Mouse (Mus musculus) intestine, embryonic 16.5 days (tissue): ENCODE data around the gene Dand5. TPM values are rescaled to one million over a fixed set of nuclear protein-coding genes. Genes with fewer than 3 reads are reported as not detected.

ENCODE experiments used
- ATAC-seq: fragments of 200-750 bp; cut with Nextera tagmentation; 2 replicates; pipeline ENCODE4 v1.8.0; 2017; ENCODE audit warnings: moderate TSS enrichment, moderate library complexity
- H3K27ac ChIP-seq: fragments of 300-500 bp; sonication (generic); 2 replicates; pipeline ENCODE4 v1.5.1; 2014; ENCODE audit warnings: mild to moderate bottlenecking, low read length
- H3K27me3 ChIP-seq: fragments of 300-500 bp; sonication (generic); replicated peaks from 2 replicates; pipeline ENCODE4 v1.6.1; 2014; ENCODE audit warnings: low read length, control low read depth, mixed read lengths; ENCODE audit not compliant: control insufficient read depth, insufficient read depth
- H3K36me3 ChIP-seq: fragments of 300-500 bp; sonication (generic); 2 replicates; pipeline ENCODE4 v1.6.1; 2014; ENCODE audit warnings: low read length, control low read depth; ENCODE audit not compliant: control insufficient read depth, insufficient read depth
- H3K4me1 ChIP-seq: fragments of 300-500 bp; sonication (generic); 2 replicates; pipeline ENCODE4 v1.6.1; 2014; ENCODE audit warnings: low read length, control low read depth, mixed read lengths; ENCODE audit not compliant: control insufficient read depth, insufficient read depth
- H3K4me2 ChIP-seq: fragments of 300-500 bp; sonication (generic); 2 replicates; pipeline ENCODE4 v1.6.1; 2014; ENCODE audit warnings: low read depth, low read length, control low read depth
- H3K4me3 ChIP-seq: fragments of 300-500 bp; sonication (generic); 2 replicates; pipeline ENCODE4 v1.5.1; 2014; ENCODE audit warnings: mild to moderate bottlenecking, low read length
- H3K9ac ChIP-seq: fragments of 300-500 bp; sonication (generic); 2 replicates; pipeline ENCODE4 v1.6.1; 2014; ENCODE audit warnings: low read depth, low read length
- H3K9me3 ChIP-seq: fragments of 300-500 bp; sonication (generic); 2 replicates; pipeline ENCODE4 v1.6.1; 2016; ENCODE audit warnings: low read length, control low read depth; ENCODE audit not compliant: control insufficient read depth
- WGBS: fragments of 180-500 bp; shearing (Covaris S2); extraction: QIAGEN DNeasy Blood & Tissue Kit; methylation state at CpG from one replicate; pipeline ENCODE4 v1.1.7; 2014; 5-methylcytosine and 5-hydroxymethylcytosine counted together
- polyA plus RNA-seq: library from polyadenylated mRNA; unstranded; fragments of >200 nt; fragmentation: Nextera tagmentation; extraction: Ambion mirVana; gene quantifications from 2 replicates; pipeline ENCODE4 v1.2.1, GENCODE M21; 2015

The Dand5 gene
- polyA plus RNA-seq, 1 experiment from 2014 or later: 4.4 TPM

DNA sequence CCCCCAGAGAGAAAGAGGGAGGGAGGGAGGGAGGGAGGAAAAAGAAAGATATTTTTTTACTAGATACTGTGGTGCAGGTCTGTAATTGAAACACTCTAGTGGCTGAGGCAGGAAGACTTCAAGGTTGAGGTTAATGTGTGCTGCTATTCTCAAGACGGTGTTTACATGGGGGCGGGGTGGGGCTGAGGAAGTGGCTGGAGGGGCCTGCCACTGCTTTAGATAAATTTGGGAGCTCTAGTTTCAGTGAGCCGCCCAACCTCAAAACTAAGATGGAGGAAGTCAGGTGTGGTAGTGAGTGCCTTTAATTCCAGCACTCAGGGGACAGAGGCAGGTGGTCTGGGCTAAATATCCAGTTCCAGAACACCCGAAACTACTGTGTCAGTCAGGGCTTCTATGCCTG, 3.0 kb upstream of the Dand5 start:
- H3K4me3 ChIP-seq: no peak overlapping the region
- no peaks in the 10 kb centered on the region for H3K27me3 ChIP-seq
- H3K4me1 ChIP-seq: peaks cover 10% of the 10 kb centered on the region
- no peak for ATAC-seq
- no peaks in the 10 kb centered on the region for H3K9me3 ChIP-seq
- WGBS: 56% methylated on average over 4 of the region's 4 CpGs
- no peak overlapping the region for H3K4me2 ChIP-seq
- H3K9ac ChIP-seq: no peak overlapping the region
- no peak overlapping the region for H3K27ac ChIP-seq
- no peaks in the 10 kb centered on the region for H3K36me3 ChIP-seq

DNA sequence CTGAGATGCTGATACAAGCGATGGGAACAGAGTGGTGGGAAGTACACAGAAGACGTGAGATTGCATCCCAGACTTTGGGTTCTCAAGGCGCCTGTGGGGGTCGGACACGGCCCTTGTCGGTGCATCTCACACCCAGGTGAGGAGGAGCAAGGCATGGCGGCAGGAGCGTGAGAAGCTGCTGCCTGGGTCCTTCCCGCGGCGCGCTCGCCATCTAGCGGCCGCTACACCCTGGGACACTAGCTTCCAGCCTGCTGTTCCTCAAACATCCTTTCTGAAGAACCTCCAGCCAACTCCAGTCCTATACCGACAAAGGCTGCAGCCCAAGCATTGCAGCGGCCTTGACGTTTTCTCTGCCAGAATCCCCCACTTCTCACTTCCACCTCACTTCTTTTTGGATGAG, 1.0 kb upstream of the Dand5 start:
- no peak overlapping the region for H3K9ac ChIP-seq
- WGBS: 2% methylated on average over 18 of the region's 18 CpGs
- H3K27ac ChIP-seq: no peak overlapping the region

DNA sequence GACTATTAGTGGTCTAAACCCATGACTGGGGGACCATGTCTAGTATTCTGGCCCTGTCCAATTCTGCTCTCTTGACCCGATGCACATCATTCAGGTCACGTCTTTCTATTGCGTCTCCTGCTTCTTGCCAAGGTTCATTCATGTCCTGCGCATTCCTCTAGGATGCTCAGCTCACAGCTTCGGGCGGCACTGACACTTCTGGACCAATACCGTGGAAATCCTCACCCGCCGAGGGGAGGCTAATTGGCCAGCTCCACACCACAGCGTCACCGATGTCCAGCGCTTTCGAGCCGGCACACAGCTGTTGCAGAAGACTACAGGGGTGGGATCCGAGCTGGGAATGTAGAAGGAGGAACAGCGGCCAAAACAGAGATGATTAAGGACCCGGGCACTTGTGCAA, 6.5 kb downstream of the Dand5 start:
- Histone ChIP-seq H3K4me1 (peaks cover 4% of the 10 kb centered on the region; the same call in 1 of the 2 replicates), H3K4me2 (no peak overlapping the region), H3K4me3 (no peak overlapping the region), H3K9ac (no peak overlapping the region), H3K9me3 (no peaks in the 10 kb centered on the region), H3K36me3 (no peaks in the 10 kb centered on the region), H3K27ac (no peak overlapping the region), H3K27me3 (peaks cover 12% of the 10 kb centered on the region)
- 78% methylated on average over 17 of the region's 17 CpGs for WGBS
- no peak for ATAC-seq

More for the DNA sequence above, 1.0 kb upstream of the Dand5 start:
- ATAC-seq: peak; percentile 77
- H3K4me1 ChIP-seq: peaks cover 10% of the 10 kb centered on the region
- H3K9me3 ChIP-seq: no peaks in the 10 kb centered on the region
- peak overlapping the region; percentile 42 for H3K4me2 ChIP-seq
- no peak overlapping the region for H3K4me3 ChIP-seq
- no peaks in the 10 kb centered on the region for H3K36me3 ChIP-seq
- H3K27me3 ChIP-seq: no peaks in the 10 kb centered on the region

DNA sequence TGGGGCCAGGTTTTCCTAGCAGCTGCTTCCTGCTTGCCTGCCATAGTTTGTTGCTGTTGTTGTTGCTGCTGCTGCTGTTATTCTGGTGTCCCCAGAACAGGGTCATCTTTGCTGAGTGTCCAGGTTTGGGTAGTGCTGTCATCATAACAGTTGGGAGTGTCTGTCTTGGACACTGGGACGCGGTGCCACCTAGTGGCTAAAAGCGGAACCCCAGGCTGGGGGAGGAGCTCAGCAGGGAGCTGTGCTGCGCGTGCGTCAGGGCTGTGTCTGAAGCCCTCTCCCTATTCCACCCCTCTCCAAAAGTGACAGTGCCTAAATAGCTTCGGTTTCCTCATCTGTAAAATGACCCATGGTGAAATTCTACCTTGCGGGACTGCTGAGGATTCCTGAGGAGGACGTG, 7.1 kb downstream of the Dand5 start:
- Histone ChIP-seq H3K4me2 (no peak overlapping the region), H3K27me3 (peaks cover 14% of the 10 kb centered on the region), H3K4me1 (peaks cover 10% of the 10 kb centered on the region; the same call in 1 of the 2 replicates), H3K9ac (no peak overlapping the region), H3K9me3 (no peaks in the 10 kb centered on the region), H3K36me3 (no peaks in the 10 kb centered on the region), H3K4me3 (no peak overlapping the region), H3K27ac (no peak overlapping the region)
- 12% methylated on average over 9 of the region's 9 CpGs for WGBS
- ATAC-seq: peak; percentile 82

DNA sequence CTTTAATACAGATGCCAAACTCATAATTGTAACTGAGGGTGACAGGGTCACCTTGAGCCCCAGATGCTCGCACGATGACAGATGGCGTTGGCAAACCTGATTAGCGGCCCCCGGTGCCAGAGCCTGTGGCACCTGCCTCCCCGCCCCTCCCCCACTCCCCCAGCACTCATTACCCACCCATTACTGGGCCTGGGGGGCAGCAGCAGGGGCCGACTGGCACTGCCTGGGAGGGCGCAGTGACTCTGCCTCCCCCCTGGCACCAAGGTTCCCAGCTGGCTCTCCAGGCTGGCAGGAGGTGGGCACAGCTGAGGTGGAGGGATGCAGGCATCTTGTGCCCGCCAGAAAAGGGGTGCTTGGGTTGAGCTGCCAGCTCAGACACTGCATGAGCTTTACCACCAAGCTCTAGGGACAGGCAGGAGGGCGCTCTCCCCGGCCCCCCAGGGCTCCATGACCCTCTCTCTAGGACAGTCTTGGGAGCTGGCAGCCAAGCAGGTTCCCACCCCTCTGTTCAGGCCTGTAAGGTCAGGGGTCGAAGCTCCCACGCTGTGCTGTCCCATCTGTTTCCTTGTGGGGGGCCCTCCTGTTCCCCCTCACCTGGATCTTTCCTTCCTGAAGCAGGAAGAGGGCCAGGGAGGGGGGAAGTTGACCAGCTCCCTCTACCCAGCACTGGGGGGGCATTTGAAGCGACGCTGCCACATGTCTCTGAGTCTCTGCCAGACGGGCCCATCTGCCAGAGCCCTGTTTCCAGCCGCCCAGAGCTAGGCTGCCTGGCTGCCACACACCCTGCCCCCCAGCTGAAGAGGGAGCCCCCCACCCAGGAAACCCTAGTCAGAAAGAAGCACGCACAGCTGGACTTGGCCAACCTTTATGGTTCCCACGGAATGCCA, 7.8 kb downstream of the Dand5 start:
- Histone ChIP-seq H3K9ac (no peak overlapping the region), H3K4me3 (no peak overlapping the region), H3K9me3 (no peaks in the 10 kb centered on the region), H3K27me3 (peaks cover 14% of the 10 kb centered on the region), H3K27ac (no peak overlapping the region), H3K36me3 (no peaks in the 10 kb centered on the region), H3K4me2 (no peak overlapping the region), H3K4me1 (peaks cover 10% of the 10 kb centered on the region; the same call in 1 of the 2 replicates)
- 40% methylated on average over 19 of the region's 19 CpGs for WGBS
- peak; percentile 2; the same call in 1 of the 2 replicates for ATAC-seq

DNA sequence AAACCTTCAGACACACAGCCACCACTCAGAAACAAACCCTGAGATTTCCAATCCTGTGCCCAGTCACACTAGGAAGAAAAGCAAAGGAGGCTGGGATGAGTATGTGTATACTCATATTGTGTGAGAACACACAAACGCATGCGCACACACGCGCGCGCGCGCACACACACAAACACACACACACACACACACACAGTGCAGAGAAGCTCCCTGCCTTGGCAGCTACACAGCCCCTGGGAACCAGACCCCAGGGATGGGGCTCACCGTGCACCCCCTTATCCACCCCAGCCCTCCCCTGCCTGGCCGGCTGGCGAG, 8.4 kb downstream of the Dand5 start:
- H3K9me3 ChIP-seq: no peaks in the 10 kb centered on the region
- H3K9ac ChIP-seq: no peak overlapping the region
- no peak overlapping the region for H3K27ac ChIP-seq
- H3K4me3 ChIP-seq: no peak overlapping the region
- H3K4me2 ChIP-seq: no peak overlapping the region
- peaks cover 15% of the 10 kb centered on the region for H3K27me3 ChIP-seq
- WGBS: 84% methylated on average over 11 of the region's 11 CpGs
- peaks cover 10% of the 10 kb centered on the region; the same call in 1 of the 2 replicates for H3K4me1 ChIP-seq
- no peak for ATAC-seq
- H3K36me3 ChIP-seq: no peaks in the 10 kb centered on the region

DNA sequence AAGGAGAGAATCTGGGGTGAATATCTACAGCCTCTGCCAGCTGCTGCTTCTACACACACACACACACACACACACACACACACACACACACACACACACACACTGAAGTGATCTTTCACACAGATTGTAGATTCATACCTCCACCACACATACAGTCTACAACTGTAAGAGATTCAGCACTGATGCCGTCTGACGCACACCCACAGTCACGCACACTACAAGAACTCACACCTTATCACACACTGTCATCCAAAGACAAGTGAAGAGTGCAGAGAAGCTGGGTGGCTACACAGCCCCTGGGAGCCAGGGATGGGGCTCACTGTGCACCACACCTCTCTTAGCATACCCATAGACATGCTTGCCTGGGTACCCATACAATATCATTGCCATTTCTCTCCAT, 8.8 kb downstream of the Dand5 start:
- peaks cover 19% of the 10 kb centered on the region for H3K27me3 ChIP-seq
- no peaks in the 10 kb centered on the region for H3K36me3 ChIP-seq
- no peak for ATAC-seq
- no peak overlapping the region for H3K4me2 ChIP-seq
- no peaks in the 10 kb centered on the region for H3K9me3 ChIP-seq
- H3K9ac ChIP-seq: no peak overlapping the region
- no peak overlapping the region for H3K27ac ChIP-seq
- H3K4me3 ChIP-seq: no peak overlapping the region
- WGBS: 84% methylated on average over 3 of the region's 3 CpGs
- H3K4me1 ChIP-seq: peaks cover 10% of the 10 kb centered on the region; the same call in 1 of the 2 replicates

DNA sequence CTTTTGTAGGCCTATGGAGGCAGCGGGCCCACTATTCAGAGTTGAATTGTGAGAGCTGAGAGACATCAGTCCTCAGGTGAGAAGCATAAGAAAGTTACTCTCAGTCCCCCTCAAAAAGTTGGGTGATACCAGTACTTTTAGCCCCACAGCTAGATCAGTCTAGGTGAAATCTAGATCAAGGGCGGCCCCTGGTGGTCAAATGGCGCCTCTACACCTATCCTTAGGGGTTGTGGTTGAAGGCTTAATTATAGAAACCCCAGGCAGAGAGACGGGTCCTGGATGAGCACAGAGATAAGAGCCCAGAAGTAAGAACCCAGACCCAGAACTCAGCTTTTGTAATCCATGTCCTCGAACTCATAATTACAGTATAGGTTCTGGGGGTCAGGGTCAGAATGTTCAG, 9.6 kb downstream of the Dand5 start:
- Histone ChIP-seq H3K4me1 (peaks cover 10% of the 10 kb centered on the region; the same call in 1 of the 2 replicates), H3K9me3 (no peaks in the 10 kb centered on the region), H3K27me3 (peaks cover 24% of the 10 kb centered on the region), H3K9ac (no peak overlapping the region), H3K4me3 (no peak overlapping the region), H3K27ac (no peak overlapping the region), H3K36me3 (no peaks in the 10 kb centered on the region), H3K4me2 (no peak overlapping the region)
- WGBS: 3% methylated on average over 5 of the region's 5 CpGs
- ATAC-seq: no peak

DNA sequence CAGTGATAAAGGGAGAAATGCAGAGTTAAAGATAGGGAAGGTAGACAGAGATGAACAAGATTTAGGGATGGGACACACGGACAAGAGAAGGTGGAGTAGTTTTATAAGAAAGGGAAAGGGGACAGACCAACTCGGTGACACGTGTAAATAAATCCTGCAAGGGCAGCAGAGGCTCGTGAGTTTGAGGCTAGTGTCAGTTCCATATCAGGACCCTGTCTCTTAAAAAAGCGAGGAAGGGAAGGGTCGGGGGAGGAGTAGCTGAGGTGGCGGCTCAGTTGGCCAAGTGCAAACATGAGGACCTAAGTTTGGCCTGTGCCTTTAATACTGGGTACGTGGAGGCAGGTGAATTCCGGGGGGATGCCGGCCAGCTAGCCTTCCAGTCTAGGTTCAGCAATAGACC, 11.3 kb downstream of the Dand5 start:
- Histone ChIP-seq H3K36me3 (no peaks in the 10 kb centered on the region), H3K9me3 (no peaks in the 10 kb centered on the region), H3K27ac (no peak overlapping the region), H3K4me2 (peak overlapping the region; percentile 67), H3K9ac (peak overlapping the region; percentile 60), H3K27me3 (peaks cover 24% of the 10 kb centered on the region), H3K4me3 (peak overlapping the region; percentile 43), H3K4me1 (peaks cover 10% of the 10 kb centered on the region; the same call in 1 of the 2 replicates)
- 23% methylated on average over 10 of the region's 10 CpGs for WGBS
- ATAC-seq: no peak
